In genomic region chr2:109922306-109922705, GRCm38 (mm10) we compare ENCODE assay signal across 32 mouse cellular contexts. TPM values are rescaled to one million over a fixed set of nuclear protein-coding genes. Genes with fewer than 3 reads are reported as not detected.
A peak's percentile ranks its signal among the peaks of the same experiment; 100 is the strongest.
DNase-seq lines count a peak whose midpoint lies in the region; ATAC-seq and TF ChIP-seq lines count a peak whose summit lies in the region.
"Had no signal": no experiment of that assay in that cellular context is flagged by ENCODE, and none has a peak within 500 bp of the region (broad histone marks: within the 10 kb centered on the region; RNA-seq: fewer than 3 reads in every experiment).

No protein-coding gene starts in this region.

- WGBS in kidney, embryonic 16.5 days = 52% methylated on average over 3 of the region's 3 CpGs
- 71% methylated on average over 3 of the region's 3 CpGs for WGBS in kidney, embryonic 14.5 days
- WGBS in limb, embryonic 12.5 days = 89% methylated on average over 3 of the region's 3 CpGs
- 93% methylated on average over 3 of the region's 3 CpGs for WGBS in limb, embryonic 10.5 days
- WGBS in intestine, embryonic 14.5 days = 71% methylated on average over 3 of the region's 3 CpGs
- 43% methylated on average over 3 of the region's 3 CpGs for WGBS in intestine, postnatal 0 days

- no peak overlapping the region for H3K27ac ChIP-seq in kidney, embryonic 16.5 days (ENCODE audit: low read length)
- H3K27ac ChIP-seq in kidney, embryonic 14.5 days (ENCODE audit: low read depth, low read length) = no peak overlapping the region
- H3K27ac ChIP-seq in limb, embryonic 12.5 days = no peak overlapping the region
- no peak overlapping the region for H3K27ac ChIP-seq in limb, embryonic 10.5 days
- H3K27ac ChIP-seq in intestine, embryonic 14.5 days (ENCODE audit: low read depth) = no peak overlapping the region
- H3K27ac ChIP-seq in intestine, postnatal 0 days (ENCODE audit: low read depth, low read length) = no peak overlapping the region
- H3K27ac ChIP-seq: embryonic facial prominence, embryonic 10.5 days; embryonic facial prominence, embryonic 13.5 days; forebrain, embryonic 12.5 days; forebrain, embryonic 15.5 days; heart, adult 2 months; heart, embryonic 10.5 days; hindbrain, embryonic 14.5 days; hindbrain, postnatal 0 days had no signal

- peaks cover 6% of the 10 kb centered on the region for H3K36me3 ChIP-seq in kidney, embryonic 16.5 days (ENCODE audit: insufficient read depth, low read length)
- peaks cover 6% of the 10 kb centered on the region; the same call in 1 of the 2 replicates for H3K36me3 ChIP-seq in kidney, embryonic 14.5 days (ENCODE audit: control insufficient read depth, insufficient read depth, low read length)
- H3K36me3 ChIP-seq in limb, embryonic 12.5 days = peaks cover 14% of the 10 kb centered on the region; the same call in 1 of the 2 replicates
- peaks cover 10% of the 10 kb centered on the region for H3K36me3 ChIP-seq in limb, embryonic 10.5 days
- peaks cover 5% of the 10 kb centered on the region for H3K36me3 ChIP-seq in intestine, embryonic 14.5 days (ENCODE audit: control insufficient read depth, insufficient read depth, low read length)
- 0 out of 2 replicates have a peak, but pooled peaks cover 6% of the 10 kb centered on the region for H3K36me3 ChIP-seq in intestine, postnatal 0 days (ENCODE audit: control insufficient read depth, insufficient read depth)
- H3K36me3 ChIP-seq: forebrain, embryonic 12.5 days; forebrain, embryonic 15.5 days had no signal

- H3K9me3 ChIP-seq in kidney, embryonic 16.5 days (ENCODE audit: low read length) = no peaks in the 10 kb centered on the region
- no peaks in the 10 kb centered on the region for H3K9me3 ChIP-seq in kidney, embryonic 14.5 days (ENCODE audit: control insufficient read depth, low read length)
- no peaks in the 10 kb centered on the region for H3K9me3 ChIP-seq in limb, embryonic 12.5 days
- H3K9me3 ChIP-seq in limb, embryonic 10.5 days (replicated peaks) = no peaks in the 10 kb centered on the region
- H3K9me3 ChIP-seq in intestine, embryonic 14.5 days (ENCODE audit: control insufficient read depth, low read length) = no peaks in the 10 kb centered on the region
- no peaks in the 10 kb centered on the region for H3K9me3 ChIP-seq in intestine, postnatal 0 days (ENCODE audit: control insufficient read depth)
- H3K9me3 ChIP-seq: embryonic facial prominence, embryonic 10.5 days; embryonic facial prominence, embryonic 13.5 days; forebrain, embryonic 12.5 days; forebrain, embryonic 15.5 days; G1E; heart, embryonic 10.5 days; heart, embryonic 13.5 days had no signal

- H3K9ac ChIP-seq in kidney, embryonic 16.5 days (replicated peaks; ENCODE audit: low read length) = no peak overlapping the region
- H3K9ac ChIP-seq in kidney, embryonic 14.5 days (ENCODE audit: low read depth, low read length) = no peak overlapping the region
- no peak overlapping the region for H3K9ac ChIP-seq in limb, embryonic 12.5 days (replicated peaks)
- no peak overlapping the region for H3K9ac ChIP-seq in intestine, embryonic 14.5 days (ENCODE audit: low read length)
- H3K9ac ChIP-seq in intestine, postnatal 0 days (ENCODE audit: low read depth, low read length) = no peak overlapping the region
- H3K9ac ChIP-seq: embryonic facial prominence, embryonic 13.5 days; forebrain, embryonic 12.5 days; forebrain, embryonic 15.5 days; hindbrain, embryonic 14.5 days had no signal

- H3K4me3 ChIP-seq in kidney, embryonic 16.5 days (ENCODE audit: low read length) = no peak overlapping the region
- H3K4me3 ChIP-seq in kidney, embryonic 14.5 days (ENCODE audit: low read length) = no peak overlapping the region
- no peak overlapping the region for H3K4me3 ChIP-seq in limb, embryonic 12.5 days (replicated peaks)
- no peak overlapping the region for H3K4me3 ChIP-seq in limb, embryonic 10.5 days
- peak overlapping the region; percentile 83; the same call in 1 of the 2 replicates for H3K4me3 ChIP-seq in intestine, embryonic 14.5 days (ENCODE audit: low read depth, low read length)
- no peak overlapping the region for H3K4me3 ChIP-seq in intestine, postnatal 0 days (ENCODE audit: low read depth, low read length)
- H3K4me3 ChIP-seq: embryonic facial prominence, embryonic 10.5 days; embryonic facial prominence, embryonic 13.5 days; erythroblast, embryonic 14.5 days; forebrain, embryonic 12.5 days; forebrain, embryonic 15.5 days; heart, adult 2 months; heart, embryonic 10.5 days; heart, embryonic 13.5 days had no signal

- H3K4me1 ChIP-seq in kidney, embryonic 16.5 days (ENCODE audit: insufficient read depth, low read length) = peaks cover 38% of the 10 kb centered on the region
- peaks cover 26% of the 10 kb centered on the region; the same call in 1 of the 2 replicates for H3K4me1 ChIP-seq in kidney, embryonic 14.5 days (ENCODE audit: control insufficient read depth, insufficient read depth, low read length)
- peaks cover 33% of the 10 kb centered on the region for H3K4me1 ChIP-seq in limb, embryonic 12.5 days (replicated peaks)
- peaks cover 37% of the 10 kb centered on the region for H3K4me1 ChIP-seq in limb, embryonic 10.5 days
- peaks cover 26% of the 10 kb centered on the region for H3K4me1 ChIP-seq in intestine, embryonic 14.5 days (replicated peaks; ENCODE audit: control insufficient read depth, insufficient read depth, low read length)
- peaks cover 11% of the 10 kb centered on the region for H3K4me1 ChIP-seq in intestine, postnatal 0 days (replicated peaks; ENCODE audit: control insufficient read depth, insufficient read depth, low read length)

- no peak for DNase-seq in limb, embryonic 10.5 days (ENCODE audit: low spot score)
- no peak for DNase-seq in intestine, embryonic 14.5 days (ENCODE audit: low spot score)
- DNase-seq in ovary, postnatal 36 days (ENCODE audit: low spot score) = no peak
- DNase-seq in urinary bladder, postnatal 36 days (ENCODE audit: low spot score in 2 of 2) = no peak
- DNase-seq: adrenal gland, postnatal 10 days; B cell, adult 2 months; cerebellum, adult 11-12 months; cerebellum, adult 8-10 months; cerebellum, postnatal 10 days; cerebellum, postnatal 36 days; embryo, embryonic 11 days; gastrocnemius, postnatal 10 days; gastrocnemius, postnatal 36 days; heart, adult 2 months; heart, postnatal 14 days; heart, postnatal 4 days had no signal

- 0 out of 2 replicates have a peak overlapping the region, but pooled peaks have one; percentile 4 for H3K4me2 ChIP-seq in kidney, embryonic 16.5 days (replicated peaks; ENCODE audit: low read depth, low read length)
- no peak overlapping the region for H3K4me2 ChIP-seq in kidney, embryonic 14.5 days (replicated peaks; ENCODE audit: low read depth, low read length)
- H3K4me2 ChIP-seq in limb, embryonic 12.5 days = 0 out of 2 replicates have a peak overlapping the region, but pooled peaks have one; percentile 82
- peak overlapping the region; percentile 87; the same call in 1 of the 2 replicates for H3K4me2 ChIP-seq in intestine, embryonic 14.5 days (ENCODE audit: low read length)
- peak overlapping the region; percentile 21 for H3K4me2 ChIP-seq in intestine, postnatal 0 days (replicated peaks; ENCODE audit: low read depth)
- H3K4me2 ChIP-seq: forebrain, embryonic 12.5 days; forebrain, embryonic 15.5 days had no signal

- TF ChIP-seq CTCF in intestine, postnatal 0 days (IDR thresholded peaks at IDR 0.05; ENCODE audit: low read depth) = no peak

- no peak for ATAC-seq in kidney, embryonic 16.5 days (ENCODE audit: low FRiP score, low TSS enrichment)
- no peak for ATAC-seq in kidney, embryonic 14.5 days (ENCODE audit: low FRiP score, low TSS enrichment)
- no peak for ATAC-seq in limb, embryonic 12.5 days (ENCODE audit: insufficient number of reproducible peaks, insufficient read depth, low FRiP score, low TSS enrichment, low read depth)
- no peak for ATAC-seq in intestine, embryonic 14.5 days (replicated peaks; ENCODE audit: low FRiP score, low TSS enrichment, low read depth)
- no peak for ATAC-seq in intestine, postnatal 0 days
- ATAC-seq: forebrain, embryonic 15.5 days; hindbrain, postnatal 0 days had no signal

- H3K27me3 ChIP-seq in kidney, embryonic 16.5 days (ENCODE audit: insufficient read depth, low read length) = no peaks in the 10 kb centered on the region
- H3K27me3 ChIP-seq in kidney, embryonic 14.5 days (ENCODE audit: control insufficient read depth, insufficient read depth, low read length) = no peaks in the 10 kb centered on the region
- no peaks in the 10 kb centered on the region for H3K27me3 ChIP-seq in limb, embryonic 12.5 days
- H3K27me3 ChIP-seq in limb, embryonic 10.5 days (ENCODE audit: low read depth, poor library complexity, severe bottlenecking) = no peaks in the 10 kb centered on the region
- H3K27me3 ChIP-seq in intestine, embryonic 14.5 days (replicated peaks; ENCODE audit: control insufficient read depth, insufficient read depth, low read length) = no peaks in the 10 kb centered on the region
- H3K27me3 ChIP-seq in intestine, postnatal 0 days (replicated peaks; ENCODE audit: control insufficient read depth, insufficient read depth, low read length) = no peaks in the 10 kb centered on the region
- H3K27me3 ChIP-seq: CH12.LX; embryonic facial prominence, embryonic 13.5 days; heart, embryonic 13.5 days; Patski had no signal

RNA-seq across cellular contexts. Expression of gene Lgr4, which starts 4.9 kb away (rescaled TPM):
- polyA plus RNA-seq in kidney, embryonic 16.5 days (2015; fragmentation: Nextera tagmentation; extraction: Ambion mirVana) = 23.9 and 25.6 TPM in 2 replicates
- polyA plus RNA-seq in kidney, embryonic 14.5 days (2014; fragmentation: Nextera tagmentation; extraction: Ambion mirVana) = 41.7 and 44.5 TPM in 2 replicates
- 22.1 and 23.4 TPM in 2 replicates for polyA plus RNA-seq in limb, embryonic 12.5 days (2016; fragmentation: Nextera tagmentation; extraction: Ambion mirVana)
- polyA plus RNA-seq in limb, embryonic 10.5 days (2016; fragmentation: Nextera tagmentation; extraction: Ambion mirVana) = 9.0 and 10.6 TPM in 2 replicates
- 47.3 and 48.8 TPM in 2 replicates for polyA plus RNA-seq in intestine, embryonic 14.5 days (2014; fragmentation: Nextera tagmentation; extraction: Ambion mirVana)
- 15.0 and 15.9 TPM in 2 replicates for polyA plus RNA-seq in intestine, postnatal 0 days (2015; fragmentation: Nextera tagmentation; extraction: Ambion mirVana)

RNA-seq across cellular contexts. Expression of gene Lin7c, which starts 31.7 kb away (rescaled TPM):
- 70.5 and 76.5 TPM in 2 replicates for polyA plus RNA-seq in kidney, embryonic 16.5 days (2015; fragmentation: Nextera tagmentation; extraction: Ambion mirVana)
- 50.8 and 80.7 TPM in 2 replicates for polyA plus RNA-seq in kidney, embryonic 14.5 days (2014; fragmentation: Nextera tagmentation; extraction: Ambion mirVana)
- polyA plus RNA-seq in limb, embryonic 12.5 days (2016; fragmentation: Nextera tagmentation; extraction: Ambion mirVana) = 61.8 and 62.7 TPM in 2 replicates
- 64.3 and 68.9 TPM in 2 replicates for polyA plus RNA-seq in limb, embryonic 10.5 days (2016; fragmentation: Nextera tagmentation; extraction: Ambion mirVana)
- polyA plus RNA-seq in intestine, embryonic 14.5 days (2014; fragmentation: Nextera tagmentation; extraction: Ambion mirVana) = 69.2 and 76.2 TPM in 2 replicates
- polyA plus RNA-seq in intestine, postnatal 0 days (2015; fragmentation: Nextera tagmentation; extraction: Ambion mirVana) = 37.1 and 40.3 TPM in 2 replicates
